Mouse (Mus musculus): ENCODE data around the gene Actl7a.

Actl7a gene

DNA sequence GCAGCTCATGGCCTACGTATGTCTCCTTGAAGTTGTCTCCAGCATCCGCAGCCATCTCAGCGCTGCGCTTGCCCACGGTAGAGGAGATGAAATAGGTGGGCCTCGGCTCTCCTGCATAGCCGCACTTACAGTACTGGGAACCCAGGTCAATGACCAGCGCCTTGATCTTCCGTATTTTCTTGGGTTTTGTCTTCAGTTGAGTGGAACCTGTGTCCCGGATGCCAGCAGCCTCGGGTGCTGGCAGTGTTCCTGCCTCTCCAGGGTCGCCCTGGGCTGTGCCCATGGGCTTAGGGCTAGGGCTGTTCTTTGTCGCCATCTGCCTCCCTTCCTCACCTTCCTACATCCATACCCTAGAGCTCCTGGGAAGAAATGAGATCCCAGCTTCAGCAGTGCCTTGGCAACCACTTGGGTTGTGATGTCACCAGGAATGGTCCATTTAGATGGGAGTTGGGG, 2.1 kb upstream of the Actl7a start, which contains the start of gene Actl7b:
TSS of gene Actl7b (minus strand) at position 403 of the 453 bp plus-strand sequence.
- 0 out of 2 replicates have a peak, but pooled peaks cover 3% of the 10 kb centered on the region for H3K27me3 ChIP-seq (ENCODE audit: insufficient read depth, low read length)
- no peak for TF ChIP-seq CTCF (conservative IDR thresholded peaks at IDR 0.05; ENCODE audit: low read length)
- no peak for TF ChIP-seq NANOG (IDR thresholded peaks at IDR 0.05; ENCODE audit: borderline replicate concordance, low read length)
- peak within 1 kb of the TSS; percentile 72 for H3K4me3 ChIP-seq (replicated peaks; ENCODE audit: low read length)
- H3K36me3 ChIP-seq (ENCODE audit: insufficient read depth, low read length) = peaks cover 29% of the 10 kb centered on the region
- no peaks in the 10 kb centered on the region for H3K9me3 ChIP-seq (ENCODE audit: low read length)
- peaks cover 23% of the 10 kb centered on the region for H3K4me1 ChIP-seq (replicated peaks; ENCODE audit: low read depth, low read length)

DNA sequence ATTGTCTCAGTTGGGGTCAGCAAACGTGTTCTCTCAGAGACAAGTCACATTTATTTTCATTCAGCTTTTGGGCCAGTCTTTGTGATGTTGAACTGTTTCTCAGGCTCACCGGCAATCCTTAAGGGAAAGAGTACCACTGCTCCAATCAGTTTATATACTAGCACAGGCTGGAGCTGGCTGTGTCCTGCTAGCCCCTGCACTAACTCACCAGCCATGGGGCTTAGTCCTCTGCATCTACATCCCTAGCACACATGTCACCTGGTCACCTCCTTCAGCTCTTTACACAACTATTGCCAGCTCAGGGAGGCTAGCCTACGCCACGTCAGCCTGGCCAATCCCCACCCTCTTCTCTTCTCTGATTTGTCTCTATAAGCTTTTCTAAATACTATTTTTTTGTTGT, 515 bp upstream of the Actl7a start:
- H3K4me3 ChIP-seq (replicated peaks; ENCODE audit: low read length) = no peak overlapping the region

DNA sequence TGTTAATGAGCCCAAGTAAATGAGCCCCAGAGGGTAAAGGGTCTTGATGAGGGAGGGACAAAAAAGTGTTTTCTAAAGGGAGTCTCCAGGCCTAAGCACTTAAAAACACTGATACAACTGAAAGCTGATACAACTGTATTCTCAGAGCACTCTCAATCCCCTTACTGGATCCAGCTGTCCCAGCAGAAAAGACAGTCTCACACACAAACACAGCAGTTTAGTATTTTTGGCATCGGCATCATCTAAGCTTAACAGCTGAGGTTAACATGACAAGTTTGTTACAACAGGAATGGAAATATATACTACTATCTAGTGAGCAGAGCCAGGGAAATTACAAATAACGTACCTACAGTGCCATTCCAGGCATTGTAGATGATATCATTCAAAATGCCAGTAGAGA, 3.1 kb downstream of the Actl7a start:
- Histone ChIP-seq H3K4me3 (replicated peaks; ENCODE audit: low read length) (no peak overlapping the region), H3K27me3 (ENCODE audit: insufficient read depth, low read length) (no peaks in the 10 kb centered on the region), H3K36me3 (ENCODE audit: insufficient read depth, low read length) (peaks cover 81% of the 10 kb centered on the region), H3K4me1 (replicated peaks; ENCODE audit: low read depth, low read length) (0 out of 2 replicates have a peak, but pooled peaks cover 3% of the 10 kb centered on the region), H3K9me3 (ENCODE audit: low read length) (no peaks in the 10 kb centered on the region)
- no peak for TF ChIP-seq POU5F1 (IDR thresholded peaks at IDR 0.05; ENCODE audit: borderline replicate concordance, low read length)
- TF ChIP-seq NANOG (IDR thresholded peaks at IDR 0.05; ENCODE audit: borderline replicate concordance, low read length) = no peak
- TF ChIP-seq CTCF (conservative IDR thresholded peaks at IDR 0.05; ENCODE audit: low read length) = no peak

More for the DNA sequence above, 515 bp upstream of the Actl7a start:
- Histone ChIP-seq H3K27me3 (ENCODE audit: insufficient read depth, low read length) (0 out of 2 replicates have a peak, but pooled peaks cover 3% of the 10 kb centered on the region), H3K4me1 (replicated peaks; ENCODE audit: low read depth, low read length) (peaks cover 23% of the 10 kb centered on the region), H3K9me3 (ENCODE audit: low read length) (no peaks in the 10 kb centered on the region), H3K36me3 (ENCODE audit: insufficient read depth, low read length) (peaks cover 45% of the 10 kb centered on the region)
- TF ChIP-seq CTCF (conservative IDR thresholded peaks at IDR 0.05; ENCODE audit: low read length) (no peak), POU5F1 (IDR thresholded peaks at IDR 0.05; ENCODE audit: borderline replicate concordance, low read length) (no peak), NANOG (IDR thresholded peaks at IDR 0.05; ENCODE audit: borderline replicate concordance, low read length) (no peak)

DNA sequence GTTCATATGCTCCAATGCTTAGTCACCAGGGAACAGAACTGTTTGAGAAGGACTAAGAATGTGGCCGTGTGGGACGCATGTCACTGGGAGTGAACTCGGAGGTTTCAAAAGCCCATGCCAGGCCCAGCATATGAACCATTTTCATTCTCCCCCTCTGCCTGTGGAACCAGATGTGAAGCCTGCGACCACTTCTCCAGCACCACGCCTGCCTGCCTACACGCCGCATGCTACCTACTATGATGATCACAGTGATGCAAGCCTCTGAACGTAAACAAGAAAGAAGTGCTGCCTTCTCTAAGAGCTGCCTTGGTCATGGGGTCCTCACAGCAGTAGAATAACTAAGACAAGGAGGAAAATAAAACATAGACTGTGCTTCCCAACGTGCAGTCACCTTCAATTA, 4.2 kb downstream of the Actl7a start:
- H3K4me1 ChIP-seq (replicated peaks; ENCODE audit: low read depth, low read length) = 0 out of 2 replicates have a peak, but pooled peaks cover 3% of the 10 kb centered on the region
- TF ChIP-seq POU5F1 (IDR thresholded peaks at IDR 0.05; ENCODE audit: borderline replicate concordance, low read length) (no peak), CTCF (conservative IDR thresholded peaks at IDR 0.05; ENCODE audit: low read length) (no peak), NANOG (IDR thresholded peaks at IDR 0.05; ENCODE audit: borderline replicate concordance, low read length) (no peak)
- H3K36me3 ChIP-seq (ENCODE audit: insufficient read depth, low read length) = peaks cover 89% of the 10 kb centered on the region
- no peaks in the 10 kb centered on the region for H3K9me3 ChIP-seq (ENCODE audit: low read length)
- H3K4me3 ChIP-seq (replicated peaks; ENCODE audit: low read length) = no peak overlapping the region
- H3K27me3 ChIP-seq (ENCODE audit: insufficient read depth, low read length) = no peaks in the 10 kb centered on the region

DNA sequence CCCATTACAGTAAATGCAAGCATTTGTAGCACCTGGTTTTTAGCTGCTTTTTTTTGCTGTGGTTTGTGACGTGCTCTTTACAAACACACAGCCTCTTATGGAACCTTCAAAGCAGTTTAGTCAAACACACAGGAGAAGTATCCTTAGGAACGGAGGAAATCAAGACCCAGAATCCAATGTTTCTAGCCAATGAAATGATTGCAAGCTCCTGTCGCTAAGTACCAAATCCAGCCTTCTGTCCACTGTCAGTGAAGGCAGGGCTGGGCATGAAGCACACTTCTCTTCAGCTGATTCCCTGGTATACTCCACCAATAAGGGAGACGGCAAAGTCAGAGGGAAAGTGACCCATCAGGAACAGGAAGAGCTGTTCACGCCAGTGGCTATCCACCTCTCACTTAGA, 12.8 kb downstream of the Actl7a start:
- no peaks in the 10 kb centered on the region for H3K4me1 ChIP-seq (replicated peaks; ENCODE audit: low read depth, low read length)
- no peaks in the 10 kb centered on the region for H3K9me3 ChIP-seq (ENCODE audit: low read length)
- no peaks in the 10 kb centered on the region for H3K27me3 ChIP-seq (ENCODE audit: insufficient read depth, low read length)
- H3K4me3 ChIP-seq (replicated peaks; ENCODE audit: low read length) = no peak overlapping the region
- peaks cover 97% of the 10 kb centered on the region for H3K36me3 ChIP-seq (ENCODE audit: insufficient read depth, low read length)
- TF ChIP-seq POU5F1 (IDR thresholded peaks at IDR 0.05; ENCODE audit: borderline replicate concordance, low read length) = no peak
- no peak for TF ChIP-seq CTCF (conservative IDR thresholded peaks at IDR 0.05; ENCODE audit: low read length)
- TF ChIP-seq NANOG (IDR thresholded peaks at IDR 0.05; ENCODE audit: borderline replicate concordance, low read length) = no peak

DNA sequence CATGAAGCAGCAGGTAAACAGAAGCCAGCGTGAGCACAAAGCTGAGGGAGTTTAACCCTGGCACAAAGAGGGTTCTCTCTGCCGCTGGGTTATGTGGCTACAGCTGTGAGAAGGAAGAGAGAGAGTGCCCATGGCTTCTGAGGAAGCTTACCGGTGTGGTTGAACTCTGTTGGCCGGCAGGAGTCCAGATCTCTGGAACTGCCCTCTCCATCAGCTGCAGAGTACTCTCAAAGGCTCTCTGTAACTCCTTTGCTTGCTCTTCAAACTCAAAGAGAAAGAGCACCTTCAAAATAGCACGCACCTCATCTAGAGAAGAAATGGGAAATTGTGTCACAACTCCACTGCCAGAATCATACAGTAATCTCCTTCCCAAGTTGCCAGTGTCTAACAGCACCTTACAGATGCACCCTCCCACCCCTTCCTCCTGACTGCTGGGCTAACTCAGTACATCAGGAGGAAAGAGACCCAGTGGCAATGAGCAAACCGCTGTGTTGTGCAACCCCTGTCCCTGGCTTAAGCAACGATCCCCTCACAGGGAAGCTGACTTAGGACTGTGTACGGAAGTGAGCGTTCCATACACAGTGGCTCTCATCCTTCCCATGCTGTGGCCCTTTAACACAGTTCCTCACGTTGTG, 13.9 kb downstream of the Actl7a start:
- no peak overlapping the region for H3K4me3 ChIP-seq (replicated peaks; ENCODE audit: low read length)
- H3K27me3 ChIP-seq (ENCODE audit: insufficient read depth, low read length) = no peaks in the 10 kb centered on the region
- peaks cover 97% of the 10 kb centered on the region for H3K36me3 ChIP-seq (ENCODE audit: insufficient read depth, low read length)
- no peaks in the 10 kb centered on the region for H3K4me1 ChIP-seq (replicated peaks; ENCODE audit: low read depth, low read length)
- H3K9me3 ChIP-seq (ENCODE audit: low read length) = no peaks in the 10 kb centered on the region
- TF ChIP-seq NANOG (IDR thresholded peaks at IDR 0.05; ENCODE audit: borderline replicate concordance, low read length) = no peak
- no peak for TF ChIP-seq POU5F1 (IDR thresholded peaks at IDR 0.05; ENCODE audit: borderline replicate concordance, low read length)
- TF ChIP-seq CTCF (conservative IDR thresholded peaks at IDR 0.05; ENCODE audit: low read length) = no peak

DNA sequence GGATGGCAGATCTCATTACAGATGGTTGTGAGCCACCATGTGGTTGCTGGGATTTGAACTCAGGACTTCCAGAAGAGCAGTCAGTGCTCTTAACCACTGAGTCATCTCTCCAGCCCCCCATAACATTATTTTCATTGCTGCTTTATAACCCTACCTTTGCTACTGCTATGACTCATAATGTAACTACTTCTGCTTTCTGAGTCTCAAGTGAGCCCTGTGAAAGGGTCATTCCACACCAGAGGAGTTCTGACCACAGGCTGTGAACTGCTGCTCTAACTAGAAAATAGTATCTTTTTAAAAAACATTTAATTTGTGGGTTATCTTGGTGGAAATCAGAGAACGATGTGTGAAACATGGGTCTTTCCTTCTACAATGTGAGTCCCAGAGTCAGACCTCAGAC, 14.5 kb downstream of the Actl7a start:
- Histone ChIP-seq H3K36me3 (ENCODE audit: insufficient read depth, low read length) (peaks cover 100% of the 10 kb centered on the region), H3K27me3 (ENCODE audit: insufficient read depth, low read length) (no peaks in the 10 kb centered on the region), H3K9me3 (ENCODE audit: low read length) (no peaks in the 10 kb centered on the region), H3K4me1 (replicated peaks; ENCODE audit: low read depth, low read length) (no peaks in the 10 kb centered on the region), H3K4me3 (replicated peaks; ENCODE audit: low read length) (no peak overlapping the region)
- TF ChIP-seq NANOG (IDR thresholded peaks at IDR 0.05; ENCODE audit: borderline replicate concordance, low read length) (no peak), POU5F1 (IDR thresholded peaks at IDR 0.05; ENCODE audit: borderline replicate concordance, low read length) (no peak), CTCF (conservative IDR thresholded peaks at IDR 0.05; ENCODE audit: low read length) (no peak)

DNA sequence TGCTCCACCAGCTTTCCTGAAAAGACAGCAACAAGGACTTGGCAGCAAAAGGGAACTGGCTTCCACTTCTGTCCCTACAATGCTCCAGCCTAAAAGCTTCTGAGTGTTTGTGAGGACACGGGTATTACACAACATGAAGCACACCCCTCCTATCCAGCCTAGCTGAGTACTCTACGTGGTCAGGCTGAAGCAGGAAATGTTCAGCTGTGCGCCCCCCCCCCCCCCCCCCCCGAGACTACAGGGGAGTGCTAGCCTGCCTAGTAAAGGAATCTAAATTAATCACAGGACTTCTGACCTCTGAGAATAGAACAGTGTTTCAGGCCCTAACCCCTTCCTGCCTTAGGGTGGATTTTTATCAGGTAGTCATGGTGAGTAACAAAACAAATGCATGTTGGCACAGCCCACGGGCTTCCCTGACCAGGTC, 24.7 kb downstream of the Actl7a start:
- TF ChIP-seq CTCF (conservative IDR thresholded peaks at IDR 0.05; ENCODE audit: low read length) (no peak), NANOG (IDR thresholded peaks at IDR 0.05; ENCODE audit: borderline replicate concordance, low read length) (no peak), POU5F1 (IDR thresholded peaks at IDR 0.05; ENCODE audit: borderline replicate concordance, low read length) (no peak)
- Histone ChIP-seq H3K4me1 (replicated peaks; ENCODE audit: low read depth, low read length) (peaks cover 13% of the 10 kb centered on the region; the same call in 1 of the 2 replicates), H3K36me3 (ENCODE audit: insufficient read depth, low read length) (peaks cover 97% of the 10 kb centered on the region), H3K4me3 (replicated peaks; ENCODE audit: low read length) (no peak overlapping the region), H3K9me3 (ENCODE audit: low read length) (no peaks in the 10 kb centered on the region), H3K27me3 (ENCODE audit: insufficient read depth, low read length) (no peaks in the 10 kb centered on the region)
